Mouse (Mus musculus) intestine, embryonic 16.5 days (tissue): ENCODE data around the gene Camk1d. TPM values are rescaled to one million over a fixed set of nuclear protein-coding genes. Genes with fewer than 3 reads are reported as not detected.

Experiments
- ATAC-seq: fragments of 200-750 bp; cut with Nextera tagmentation; 2 replicates; pipeline ENCODE4 v1.8.0; 2017; ENCODE audit warnings: moderate TSS enrichment, moderate library complexity
- H3K27ac ChIP-seq: fragments of 300-500 bp; sonication (generic); 2 replicates; pipeline ENCODE4 v1.5.1; 2014; ENCODE audit warnings: mild to moderate bottlenecking, low read length
- H3K27me3 ChIP-seq: fragments of 300-500 bp; sonication (generic); replicated peaks from 2 replicates; pipeline ENCODE4 v1.6.1; 2014; ENCODE audit warnings: low read length, control low read depth, mixed read lengths; ENCODE audit not compliant: control insufficient read depth, insufficient read depth
- H3K36me3 ChIP-seq: fragments of 300-500 bp; sonication (generic); 2 replicates; pipeline ENCODE4 v1.6.1; 2014; ENCODE audit warnings: low read length, control low read depth; ENCODE audit not compliant: control insufficient read depth, insufficient read depth
- H3K4me1 ChIP-seq: fragments of 300-500 bp; sonication (generic); 2 replicates; pipeline ENCODE4 v1.6.1; 2014; ENCODE audit warnings: low read length, control low read depth, mixed read lengths; ENCODE audit not compliant: control insufficient read depth, insufficient read depth
- H3K4me2 ChIP-seq: fragments of 300-500 bp; sonication (generic); 2 replicates; pipeline ENCODE4 v1.6.1; 2014; ENCODE audit warnings: low read depth, low read length, control low read depth
- H3K4me3 ChIP-seq: fragments of 300-500 bp; sonication (generic); 2 replicates; pipeline ENCODE4 v1.5.1; 2014; ENCODE audit warnings: mild to moderate bottlenecking, low read length
- H3K9ac ChIP-seq: fragments of 300-500 bp; sonication (generic); 2 replicates; pipeline ENCODE4 v1.6.1; 2014; ENCODE audit warnings: low read depth, low read length
- H3K9me3 ChIP-seq: fragments of 300-500 bp; sonication (generic); 2 replicates; pipeline ENCODE4 v1.6.1; 2016; ENCODE audit warnings: low read length, control low read depth; ENCODE audit not compliant: control insufficient read depth
- WGBS: fragments of 180-500 bp; shearing (Covaris S2); extraction: QIAGEN DNeasy Blood & Tissue Kit; methylation state at CpG from one replicate; pipeline ENCODE4 v1.1.7; 2014; 5-methylcytosine and 5-hydroxymethylcytosine counted together
- polyA plus RNA-seq: library from polyadenylated mRNA; unstranded; fragments of >200 nt; fragmentation: Nextera tagmentation; extraction: Ambion mirVana; gene quantifications from 2 replicates; pipeline ENCODE4 v1.2.1, GENCODE M21; 2015

Gene Camk1d
- polyA plus RNA-seq, 1 experiment from 2014 or later, result 23.1 TPM

DNA sequence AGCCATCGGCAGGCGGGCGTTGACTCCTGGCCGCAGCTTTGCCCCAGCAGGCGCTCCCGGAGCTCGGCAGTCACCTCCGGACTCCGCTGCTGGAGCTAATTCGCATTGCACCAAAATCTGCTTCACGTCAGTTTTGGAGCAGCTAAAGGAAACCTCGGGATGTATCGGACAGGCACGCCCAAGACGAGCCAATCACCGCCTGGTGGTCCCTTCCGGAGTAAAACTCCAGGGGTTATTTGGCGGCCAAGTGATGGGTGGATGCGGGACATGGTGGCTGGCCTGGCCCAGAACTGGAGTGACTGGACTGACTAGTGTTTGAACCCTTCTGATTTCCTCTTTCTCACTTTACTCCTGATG, 717 bp upstream of the Camk1d start:
- no peaks in the 10 kb centered on the region for H3K36me3 ChIP-seq
- H3K27ac ChIP-seq, result peak overlapping the region; percentile 85
- H3K4me1 ChIP-seq, result peaks cover 22% of the 10 kb centered on the region
- H3K27me3 ChIP-seq, result no peaks in the 10 kb centered on the region
- peak overlapping the region; percentile 85 for H3K9ac ChIP-seq
- peak; percentile 16; the same call in 1 of the 2 replicates for ATAC-seq
- peak overlapping the region; percentile 78 for H3K4me3 ChIP-seq
- 0 out of 2 replicates have a peak, but pooled peaks cover 3% of the 10 kb centered on the region for H3K9me3 ChIP-seq
- 1% methylated on average over 19 of the region's 19 CpGs for WGBS
- H3K4me2 ChIP-seq, result peak overlapping the region; percentile 92

DNA sequence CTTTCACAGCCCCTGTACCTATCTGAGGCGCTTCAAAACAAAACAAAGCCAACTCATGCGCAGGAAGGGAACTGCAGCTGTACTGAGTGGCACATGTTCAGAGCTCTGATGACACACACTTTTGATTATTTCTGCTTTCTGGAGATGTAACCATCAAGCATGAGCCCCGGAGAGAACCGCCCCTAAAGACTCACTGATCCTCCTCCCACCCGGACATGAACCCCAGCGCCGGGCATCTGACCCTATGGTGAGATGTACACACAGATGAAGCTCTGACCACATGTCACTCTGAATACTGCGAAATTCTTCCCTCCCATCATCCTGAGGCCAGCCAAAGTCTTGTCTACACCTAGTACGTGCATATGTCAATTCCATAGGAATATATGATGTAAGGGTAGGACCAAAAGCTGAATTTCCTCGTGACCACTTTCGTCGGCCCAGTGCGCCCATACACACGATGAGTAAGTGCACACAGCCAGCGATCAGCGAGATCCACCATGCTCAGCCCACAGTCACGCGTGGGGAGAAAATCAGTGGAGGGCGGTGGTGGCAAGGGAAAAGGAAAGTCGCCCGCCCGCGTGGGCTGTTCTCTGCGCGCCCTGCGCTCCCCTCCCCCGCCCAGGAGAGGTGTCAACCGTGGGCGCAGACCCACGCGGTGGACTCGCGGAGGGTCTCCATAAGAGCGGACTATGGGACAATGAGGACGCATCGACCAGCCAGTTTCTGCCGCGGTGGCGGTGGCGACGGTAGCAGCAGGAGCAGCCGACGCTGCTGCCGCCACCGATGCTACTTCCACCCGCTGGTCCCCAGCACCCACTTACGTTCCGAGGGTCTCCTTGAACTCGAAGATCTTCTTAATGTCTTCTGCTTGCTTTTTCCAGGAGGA, 747 bp downstream of the Camk1d start:
- H3K4me2 ChIP-seq, result peak overlapping the region; percentile 92
- H3K9me3 ChIP-seq, result 0 out of 2 replicates have a peak, but pooled peaks cover 3% of the 10 kb centered on the region
- peak overlapping the region; percentile 78 for H3K4me3 ChIP-seq
- ATAC-seq, result 0 out of 2 replicates have a peak, but pooled peaks have one; percentile 12
- no peaks in the 10 kb centered on the region for H3K27me3 ChIP-seq
- H3K27ac ChIP-seq, result peak overlapping the region; percentile 85
- no peaks in the 10 kb centered on the region for H3K36me3 ChIP-seq
- H3K4me1 ChIP-seq, result peaks cover 34% of the 10 kb centered on the region
- WGBS, result under 1% methylated on average over 49 of the region's 49 CpGs
- H3K9ac ChIP-seq, result peak overlapping the region; percentile 85

DNA sequence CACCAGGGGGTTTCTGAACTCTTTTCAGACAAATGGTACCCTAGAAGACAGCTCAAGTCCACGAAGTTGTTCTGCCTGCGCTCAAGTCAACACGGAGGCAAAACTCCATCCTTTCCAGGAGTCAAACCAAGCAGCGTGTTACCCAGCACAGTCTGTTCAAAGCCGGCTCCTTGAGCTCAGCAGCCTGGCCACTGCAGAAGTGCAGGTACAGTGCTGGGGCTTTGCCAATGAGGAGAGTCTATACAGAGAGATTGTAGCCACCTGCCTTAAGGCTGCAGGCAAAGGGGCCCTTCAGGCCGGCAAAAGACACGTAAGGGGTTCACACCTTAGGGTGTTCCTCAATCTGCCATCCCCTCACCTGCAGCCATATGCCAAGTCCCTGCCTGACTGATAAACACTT, 2.1 kb downstream of the Camk1d start:
- Histone ChIP-seq H3K4me2 (peak overlapping the region; percentile 92), H3K4me3 (peak overlapping the region; percentile 78), H3K27ac (no peak overlapping the region), H3K9ac (peak overlapping the region; percentile 85), H3K27me3 (no peaks in the 10 kb centered on the region), H3K9me3 (no peaks in the 10 kb centered on the region), H3K4me1 (peaks cover 39% of the 10 kb centered on the region), H3K36me3 (no peaks in the 10 kb centered on the region)
- 56% methylated on average over 7 of the region's 7 CpGs for WGBS
- ATAC-seq, result no peak

DNA sequence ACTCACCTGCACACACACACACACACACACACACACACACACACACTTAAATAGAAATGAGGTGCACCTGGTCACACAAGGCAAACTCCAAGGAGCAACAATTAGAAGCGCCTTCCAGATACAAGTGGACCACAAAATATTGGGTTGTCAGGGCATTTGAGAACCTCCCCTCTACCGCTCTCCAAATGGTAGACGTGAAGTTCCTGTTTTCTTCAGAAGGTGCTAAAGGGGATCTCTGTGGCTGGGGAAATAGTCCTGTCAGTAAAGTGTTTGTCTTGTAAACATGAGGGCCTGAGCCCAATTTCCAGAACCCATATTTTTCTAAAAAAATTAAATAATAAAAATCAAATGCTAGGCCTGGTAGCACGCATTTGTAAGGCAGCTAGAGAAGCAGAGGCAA, 4.4 kb downstream of the Camk1d start:
- H3K4me3 ChIP-seq, result no peak overlapping the region
- WGBS, result 89% methylated on average over 4 of the region's 4 CpGs
- no peak overlapping the region for H3K27ac ChIP-seq
- no peak overlapping the region for H3K9ac ChIP-seq
- H3K27me3 ChIP-seq, result no peaks in the 10 kb centered on the region
- no peak overlapping the region for H3K4me2 ChIP-seq
- peaks cover 30% of the 10 kb centered on the region for H3K4me1 ChIP-seq
- ATAC-seq, result no peak
- no peaks in the 10 kb centered on the region for H3K9me3 ChIP-seq
- H3K36me3 ChIP-seq, result no peaks in the 10 kb centered on the region; the same call in 1 of the 2 replicates

DNA sequence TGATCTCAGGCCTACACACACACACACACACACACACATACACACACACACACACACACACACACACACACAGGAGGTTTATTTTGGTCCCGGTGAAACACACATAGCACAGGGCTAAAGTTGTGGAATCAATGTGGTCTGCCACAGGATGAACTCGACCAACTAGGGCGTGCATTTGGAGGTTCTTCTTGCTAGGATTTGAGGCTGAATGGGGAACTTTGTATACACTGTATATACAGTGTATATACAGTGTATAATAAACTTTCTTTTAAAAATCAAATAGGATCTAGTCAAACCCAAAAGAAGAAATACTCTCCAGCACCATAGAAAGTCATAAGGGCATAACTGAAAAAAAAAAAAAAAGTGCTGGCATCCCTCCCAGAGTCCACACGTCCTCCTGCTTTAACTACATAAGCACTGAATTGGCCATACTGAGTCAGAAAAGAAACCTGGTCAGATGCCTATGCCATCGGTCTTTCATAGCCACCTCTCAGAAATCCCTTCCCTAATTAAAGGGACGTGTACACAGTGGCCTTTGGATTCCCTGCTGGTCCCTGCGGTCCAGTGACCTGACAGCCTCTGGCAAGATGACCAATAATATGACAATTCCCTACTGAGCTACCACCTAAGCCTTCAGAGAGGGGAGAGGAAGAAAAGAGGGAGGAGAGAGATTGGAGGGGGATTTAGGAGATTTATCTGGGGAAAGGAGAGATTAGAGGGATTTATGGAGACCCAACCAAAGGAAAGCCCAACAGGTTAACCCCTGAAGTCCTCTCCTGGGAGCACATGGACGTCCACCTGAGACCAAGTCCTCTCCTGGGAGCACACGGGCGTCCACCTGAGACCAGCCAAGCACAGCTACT, 6.2 kb downstream of the Camk1d start:
- no peak for ATAC-seq
- 57% methylated on average over 10 of the region's 10 CpGs for WGBS
- H3K27ac ChIP-seq, result no peak overlapping the region
- peaks cover 30% of the 10 kb centered on the region for H3K4me1 ChIP-seq
- H3K4me3 ChIP-seq, result no peak overlapping the region
- no peaks in the 10 kb centered on the region; the same call in 1 of the 2 replicates for H3K36me3 ChIP-seq
- no peaks in the 10 kb centered on the region for H3K9me3 ChIP-seq
- H3K9ac ChIP-seq, result no peak overlapping the region
- no peaks in the 10 kb centered on the region for H3K27me3 ChIP-seq
- no peak overlapping the region for H3K4me2 ChIP-seq

DNA sequence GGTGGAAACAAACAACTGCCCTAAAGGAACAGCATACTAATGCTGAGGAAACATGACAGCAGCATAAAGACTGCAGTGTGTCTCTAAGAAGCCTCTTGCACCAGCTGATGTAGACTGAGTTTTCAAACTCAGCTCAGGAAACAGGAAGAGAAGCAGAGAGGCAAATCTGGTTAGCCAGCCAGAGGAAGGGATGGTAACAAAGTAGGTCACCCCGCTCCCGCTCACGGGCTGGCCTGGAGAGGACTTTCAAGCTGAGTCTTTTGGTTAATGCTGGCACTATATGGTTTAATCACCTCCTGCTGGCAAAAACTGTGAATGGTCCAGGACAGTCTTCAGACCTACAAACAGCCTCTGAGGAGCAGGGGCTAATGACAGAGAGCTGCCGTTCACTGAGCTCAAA, 7.7 kb downstream of the Camk1d start:
- H3K9me3 ChIP-seq, result no peaks in the 10 kb centered on the region
- no peak for ATAC-seq
- H3K27me3 ChIP-seq, result no peaks in the 10 kb centered on the region
- no peak overlapping the region for H3K4me2 ChIP-seq
- H3K4me1 ChIP-seq, result peaks cover 29% of the 10 kb centered on the region
- H3K36me3 ChIP-seq, result no peaks in the 10 kb centered on the region; the same call in 1 of the 2 replicates
- WGBS, result 80% methylated on average over 4 of the region's 4 CpGs
- no peak overlapping the region for H3K9ac ChIP-seq
- no peak overlapping the region for H3K27ac ChIP-seq
- H3K4me3 ChIP-seq, result no peak overlapping the region

DNA sequence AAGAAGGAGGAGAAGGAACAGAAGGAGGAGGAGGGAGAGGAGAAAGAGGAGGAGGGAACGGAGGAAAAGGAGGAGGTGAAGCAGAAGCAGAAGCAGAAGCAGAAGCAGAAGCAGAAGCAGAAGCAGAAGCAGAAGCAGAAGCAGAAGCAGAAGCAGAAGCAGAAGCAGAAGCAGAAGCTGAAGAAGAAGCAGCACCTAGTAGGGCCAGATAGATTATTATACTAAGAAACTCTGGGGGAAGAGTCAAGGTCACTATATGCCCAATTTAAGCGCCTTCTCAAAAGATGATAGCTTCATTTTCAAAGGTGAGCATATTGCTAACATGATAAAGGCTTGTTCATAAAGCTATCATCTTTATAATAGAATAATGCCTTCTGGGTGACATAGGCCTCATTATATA, 11.9 kb downstream of the Camk1d start:
- no peaks in the 10 kb centered on the region; the same call in 1 of the 2 replicates for H3K36me3 ChIP-seq
- no peak overlapping the region for H3K4me3 ChIP-seq
- no peak overlapping the region for H3K27ac ChIP-seq
- H3K27me3 ChIP-seq, result no peaks in the 10 kb centered on the region
- no peak overlapping the region for H3K9ac ChIP-seq
- no peak for ATAC-seq
- 79% methylated on average over 2 of the region's 2 CpGs for WGBS
- H3K4me1 ChIP-seq, result peaks cover 2% of the 10 kb centered on the region; the same call in 1 of the 2 replicates
- no peaks in the 10 kb centered on the region for H3K9me3 ChIP-seq
- no peak overlapping the region for H3K4me2 ChIP-seq

DNA sequence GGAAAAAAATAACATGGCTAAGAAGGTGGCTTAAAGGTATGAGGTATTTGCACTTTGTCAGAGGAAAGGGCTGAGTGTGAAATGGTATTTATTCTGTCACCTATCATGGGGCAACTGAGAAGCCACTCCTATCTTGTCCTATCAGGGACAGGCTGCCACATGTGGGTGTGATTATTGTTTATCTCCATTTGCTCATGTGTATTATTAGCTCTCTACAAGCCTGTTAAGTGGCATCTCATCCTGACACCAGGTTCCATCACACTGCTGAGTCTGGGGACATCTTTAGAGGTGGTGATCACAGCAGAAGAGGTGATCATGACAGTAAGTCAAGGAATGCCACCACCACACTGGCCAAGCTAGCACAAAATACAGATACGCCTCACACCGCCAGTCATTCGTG, 13.4 kb downstream of the Camk1d start:
- Histone ChIP-seq H3K4me3 (no peak overlapping the region), H3K4me1 (no peaks in the 10 kb centered on the region), H3K4me2 (no peak overlapping the region), H3K9me3 (no peaks in the 10 kb centered on the region), H3K27ac (no peak overlapping the region), H3K27me3 (no peaks in the 10 kb centered on the region), H3K36me3 (no peaks in the 10 kb centered on the region), H3K9ac (no peak overlapping the region)
- ATAC-seq, result no peak
- 98% methylated on average over 3 of the region's 3 CpGs for WGBS

DNA sequence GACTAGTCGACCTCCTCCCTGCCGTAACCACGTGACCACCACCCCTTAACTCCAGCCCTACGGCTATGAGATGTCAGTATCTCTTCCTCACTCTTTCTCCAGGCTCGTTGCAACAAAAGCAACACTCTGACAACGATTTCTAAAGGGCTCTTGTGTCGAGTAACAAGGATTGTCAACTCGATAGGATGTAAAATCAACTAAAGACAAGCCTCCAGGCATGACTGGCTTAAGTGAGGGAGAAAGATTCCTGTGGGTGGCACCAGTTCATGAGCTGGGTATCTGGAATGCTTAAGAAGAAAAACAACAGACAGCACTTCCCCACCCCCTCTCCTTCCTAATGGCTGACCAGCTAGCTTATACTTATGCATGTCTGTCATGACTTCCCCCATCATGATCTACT, 15.9 kb downstream of the Camk1d start:
- no peak for ATAC-seq
- H3K4me3 ChIP-seq, result no peak overlapping the region
- no peak overlapping the region for H3K4me2 ChIP-seq
- H3K27ac ChIP-seq, result no peak overlapping the region
- WGBS, result 76% methylated on average over 8 of the region's 8 CpGs
- H3K27me3 ChIP-seq, result no peaks in the 10 kb centered on the region
- no peaks in the 10 kb centered on the region for H3K4me1 ChIP-seq
- no peaks in the 10 kb centered on the region for H3K36me3 ChIP-seq
- no peak overlapping the region for H3K9ac ChIP-seq
- H3K9me3 ChIP-seq, result no peaks in the 10 kb centered on the region
